ENCODE assay signal across 8 mouse cellular contexts in the genomic region with DNA sequence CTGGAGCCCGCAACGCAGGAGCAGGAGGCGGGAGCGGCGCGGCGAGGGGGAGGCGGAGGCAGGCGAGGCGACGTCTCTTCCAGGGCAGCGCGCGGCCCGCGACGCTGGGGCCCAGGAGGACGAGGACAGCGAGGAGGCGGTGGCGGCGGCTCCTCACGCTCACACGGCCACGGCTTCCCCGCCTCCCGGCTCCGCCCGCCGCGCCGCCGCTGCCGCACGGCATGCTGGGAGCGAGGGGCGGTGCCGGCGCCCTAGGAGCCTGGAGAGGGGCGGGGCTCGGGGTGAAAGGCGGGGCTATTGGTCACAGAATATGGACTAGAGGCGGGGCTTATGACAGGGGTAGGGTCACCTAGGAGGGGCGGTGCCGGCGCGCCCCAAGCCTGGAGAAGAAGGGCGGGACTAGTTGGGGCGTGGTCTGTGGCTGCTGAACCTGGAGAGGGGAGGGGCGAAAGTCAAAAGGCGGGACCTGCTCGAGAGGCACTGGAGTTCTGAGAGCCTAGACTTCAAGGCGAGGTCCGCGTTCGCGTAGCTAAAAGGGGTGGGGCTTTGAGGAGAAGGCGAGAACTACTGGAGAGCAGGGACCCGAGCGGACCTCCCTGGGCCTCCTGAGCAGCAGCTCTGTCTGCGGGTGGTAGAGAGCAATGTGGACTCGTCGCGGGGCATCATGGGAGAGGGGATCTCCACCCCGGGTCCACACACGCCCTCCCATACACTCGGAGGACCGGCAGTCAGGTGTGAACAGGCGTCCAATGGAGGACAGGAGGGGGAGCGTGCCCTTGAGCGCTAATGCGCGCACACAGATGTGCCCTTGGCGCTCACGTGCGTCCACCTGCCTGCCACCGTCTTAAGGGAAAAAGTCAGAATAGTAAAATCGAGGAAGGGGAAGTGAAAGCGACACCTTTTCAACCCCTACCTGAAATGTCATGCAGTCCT. TPM values are rescaled to one million over a fixed set of nuclear protein-coding genes. Genes with fewer than 3 reads are reported as not detected.
DNase-seq lines count a peak whose midpoint lies in the region; ATAC-seq and TF ChIP-seq lines count a peak whose summit lies in the region.

Gene Smg1, minus strand, starts transcription at position 218 of the 933 bp plus-strand sequence.

- 1% methylated on average over 78 of the region's 79 CpGs for WGBS in forebrain, embryonic 10.5 days
- 1% methylated on average over 77 of the region's 79 CpGs for WGBS in heart, embryonic 15.5 days
- 1% methylated on average over 75 of the region's 79 CpGs for WGBS in liver, embryonic 14.5 days (ENCODE audit: insufficient replicate concordance)
- 1% methylated on average over 65 of the region's 79 CpGs for WGBS in neural tube, embryonic 11.5 days
- WGBS in stomach, postnatal 0 days: under 1% methylated on average over 52 of the region's 79 CpGs

- H3K4me3 ChIP-seq in forebrain, embryonic 10.5 days: peak within 1 kb of the TSS; percentile 94
- H3K4me3 ChIP-seq in heart, embryonic 15.5 days: peak within 1 kb of the TSS; percentile 97
- H3K4me3 ChIP-seq in liver, embryonic 14.5 days (ENCODE audit: insufficient read depth in 1 of 2, low read depth in 2 of 2, low read length in 2 of 2): peak within 1 kb of the TSS; percentile 83 to 85
- peak within 1 kb of the TSS; percentile 95 for H3K4me3 ChIP-seq in neural tube, embryonic 11.5 days (ENCODE audit: low read depth, low read length)
- peak within 1 kb of the TSS; percentile 94 for H3K4me3 ChIP-seq in stomach, postnatal 0 days (ENCODE audit: low read depth, low read length)

- peak within 1 kb of the TSS; percentile 100 for H3K9ac ChIP-seq in heart, embryonic 15.5 days
- H3K9ac ChIP-seq in liver, embryonic 14.5 days (replicated peaks): peak within 1 kb of the TSS; percentile 88
- peak within 1 kb of the TSS; percentile 95 for H3K9ac ChIP-seq in neural tube, embryonic 11.5 days (ENCODE audit: low read length)
- H3K9ac ChIP-seq in stomach, postnatal 0 days (ENCODE audit: low read length): peak within 1 kb of the TSS; percentile 97

- no peak for TF ChIP-seq CTCF in liver, embryonic 14.5 days (IDR thresholded peaks at IDR 0.05; ENCODE audit: low read depth)
- TF ChIP-seq CTCF in stomach, postnatal 0 days (IDR thresholded peaks at IDR 0.05; ENCODE audit: low read depth): 0 out of 2 replicates have a peak, but pooled peaks have one; percentile 2

- H3K36me3 ChIP-seq in forebrain, embryonic 10.5 days (replicated peaks): peaks cover 4% of the 10 kb centered on the region; the same call in 1 of the 2 replicates
- no peaks in the 10 kb centered on the region for H3K36me3 ChIP-seq in heart, embryonic 15.5 days
- H3K36me3 ChIP-seq in liver, embryonic 14.5 days (replicated peaks; ENCODE audit: control insufficient read depth, insufficient read depth, low read depth): no peaks in the 10 kb centered on the region
- H3K36me3 ChIP-seq in neural tube, embryonic 11.5 days (ENCODE audit: control insufficient read depth, insufficient read depth, low read length): no peaks in the 10 kb centered on the region
- no peaks in the 10 kb centered on the region for H3K36me3 ChIP-seq in stomach, postnatal 0 days (ENCODE audit: control insufficient read depth, insufficient read depth, low read length)

- peaks cover 20% of the 10 kb centered on the region for H3K4me1 ChIP-seq in forebrain, embryonic 10.5 days
- H3K4me1 ChIP-seq in heart, embryonic 15.5 days (replicated peaks): peaks cover 18% of the 10 kb centered on the region
- H3K4me1 ChIP-seq in liver, embryonic 14.5 days (replicated peaks; ENCODE audit: control insufficient read depth in 2 of 2, insufficient read depth in 2 of 2, low read length in 1 of 2): peaks cover 8 to 13% of the 10 kb centered on the region in 2 experiments
- peaks cover 5% of the 10 kb centered on the region for H3K4me1 ChIP-seq in neural tube, embryonic 11.5 days (ENCODE audit: control insufficient read depth, insufficient read depth, low read length)
- H3K4me1 ChIP-seq in stomach, postnatal 0 days (replicated peaks; ENCODE audit: control insufficient read depth, insufficient read depth): 0 out of 2 replicates have a peak, but pooled peaks cover 2% of the 10 kb centered on the region

- H3K9me3 ChIP-seq in forebrain, embryonic 10.5 days: no peaks in the 10 kb centered on the region
- H3K9me3 ChIP-seq in heart, embryonic 15.5 days (replicated peaks): no peaks in the 10 kb centered on the region
- H3K9me3 ChIP-seq in liver, embryonic 14.5 days (ENCODE audit: control insufficient read depth, low read length): no peaks in the 10 kb centered on the region
- no peaks in the 10 kb centered on the region for H3K9me3 ChIP-seq in neural tube, embryonic 11.5 days (ENCODE audit: control insufficient read depth, low read length)
- H3K9me3 ChIP-seq in stomach, postnatal 0 days (ENCODE audit: control insufficient read depth, low read length): no peaks in the 10 kb centered on the region

- peak; percentile 99 to 100 for DNase-seq in CD8-positive naive resting alpha-beta T cell, adult 2 months (ENCODE audit: low read depth in 2 of 2, low spot score in 2 of 2)
- peak; percentile 99 for DNase-seq in c-Kit-positive CD71-negative TER-119-negative erythroid progenitor cells, embryonic 14.5 days (ENCODE audit: low read depth)
- peak; percentile 98 for DNase-seq in forebrain, embryonic 10.5 days (ENCODE audit: extremely low spot score, low spot score)
- DNase-seq in kidney, postnatal 25 days: peak; percentile 99 to 100
- DNase-seq in liver, embryonic 14.5 days (ENCODE audit: low read depth in 3 of 3, low spot score in 3 of 3): peak; percentile 98 to 99 (median 98)
- peak; percentile 98 for DNase-seq in neural tube, embryonic 11.5 days (ENCODE audit: low spot score)
- DNase-seq in stomach, postnatal 0 days (ENCODE audit: low spot score): peak; percentile 99

- H3K27ac ChIP-seq in forebrain, embryonic 10.5 days: peak within 1 kb of the TSS; percentile 97
- peak within 1 kb of the TSS; percentile 99 for H3K27ac ChIP-seq in heart, embryonic 15.5 days
- H3K27ac ChIP-seq in liver, embryonic 14.5 days: peak within 1 kb of the TSS; percentile 87
- peak within 1 kb of the TSS; percentile 90 for H3K27ac ChIP-seq in neural tube, embryonic 11.5 days (ENCODE audit: low read depth, low read length)
- peak within 1 kb of the TSS; percentile 98 for H3K27ac ChIP-seq in stomach, postnatal 0 days (replicated peaks)

- ATAC-seq in heart, embryonic 15.5 days (replicated peaks; ENCODE audit: insufficient number of reproducible peaks, insufficient read depth, low FRiP score, low read depth): peak; percentile 96
- ATAC-seq in liver, embryonic 14.5 days (ENCODE audit: insufficient read depth): peak; percentile 90
- peak; percentile 95 for ATAC-seq in neural tube, embryonic 11.5 days (ENCODE audit: insufficient read depth, low FRiP score, low TSS enrichment)
- ATAC-seq in stomach, postnatal 0 days (ENCODE audit: low FRiP score, low TSS enrichment): peak; percentile 96

- no peaks in the 10 kb centered on the region for H3K27me3 ChIP-seq in forebrain, embryonic 10.5 days (ENCODE audit: poor library complexity, severe bottlenecking)
- no peaks in the 10 kb centered on the region for H3K27me3 ChIP-seq in heart, embryonic 15.5 days
- H3K27me3 ChIP-seq in liver, embryonic 14.5 days (ENCODE audit: control insufficient read depth, insufficient read depth, low read length): no peaks in the 10 kb centered on the region
- no peaks in the 10 kb centered on the region for H3K27me3 ChIP-seq in neural tube, embryonic 11.5 days (ENCODE audit: control insufficient read depth, insufficient read depth, low read length)
- H3K27me3 ChIP-seq in stomach, postnatal 0 days (ENCODE audit: control insufficient read depth, insufficient read depth, low read length): no peaks in the 10 kb centered on the region

- no peak for TF ChIP-seq EP300 in liver, embryonic 14.5 days (IDR thresholded peaks at IDR 0.05; ENCODE audit: low read depth)
- TF ChIP-seq EP300 in stomach, postnatal 0 days (optimal IDR thresholded peaks at IDR 0.05): no peak

- H3K4me2 ChIP-seq in heart, embryonic 15.5 days: peak within 1 kb of the TSS; percentile 78
- H3K4me2 ChIP-seq in liver, embryonic 14.5 days (ENCODE audit: low read depth): peak within 1 kb of the TSS; percentile 79
- H3K4me2 ChIP-seq in neural tube, embryonic 11.5 days (ENCODE audit: low read depth): peak within 1 kb of the TSS; percentile 70
- peak within 1 kb of the TSS; percentile 67 for H3K4me2 ChIP-seq in stomach, postnatal 0 days (replicated peaks; ENCODE audit: low read depth)

RNA-seq across cellular contexts. Expression of gene Smg1, which starts in this region (rescaled TPM):
- polyA plus RNA-seq in forebrain, embryonic 10.5 days (2016; fragmentation: Nextera tagmentation; extraction: Ambion mirVana): 15.9 and 17.5 TPM in 2 replicates
- 13.1 and 14.3 TPM in 2 replicates for polyA plus RNA-seq in heart, embryonic 15.5 days (2015; fragmentation: Nextera tagmentation; extraction: Ambion mirVana)
- polyA plus RNA-seq in liver, embryonic 14.5 days (2012; rRNA removed): 5.2 and 10.5 TPM in 2 replicates
- polyA plus RNA-seq in liver, embryonic 14.5 days (2014; fragmentation: Nextera tagmentation; extraction: Ambion mirVana): 5.7 and 6.1 TPM in 2 replicates
- 17.7 and 18.8 TPM in 2 replicates for polyA plus RNA-seq in neural tube, embryonic 11.5 days (2014; fragmentation: Nextera tagmentation; extraction: Ambion mirVana)
- 6.4 and 8.5 TPM in 2 replicates for polyA plus RNA-seq in stomach, postnatal 0 days (2015; fragmentation: Nextera tagmentation; extraction: Ambion mirVana)

Comparison
In these comparisons a context has a peak if more than half of its experiments do, and no peak if none do; other contexts are left out.
1. Peak in every context shown above with its lines: DNase-seq, ATAC-seq, H3K4me3 ChIP-seq and H3K27ac ChIP-seq.